In the genomic region with DNA sequence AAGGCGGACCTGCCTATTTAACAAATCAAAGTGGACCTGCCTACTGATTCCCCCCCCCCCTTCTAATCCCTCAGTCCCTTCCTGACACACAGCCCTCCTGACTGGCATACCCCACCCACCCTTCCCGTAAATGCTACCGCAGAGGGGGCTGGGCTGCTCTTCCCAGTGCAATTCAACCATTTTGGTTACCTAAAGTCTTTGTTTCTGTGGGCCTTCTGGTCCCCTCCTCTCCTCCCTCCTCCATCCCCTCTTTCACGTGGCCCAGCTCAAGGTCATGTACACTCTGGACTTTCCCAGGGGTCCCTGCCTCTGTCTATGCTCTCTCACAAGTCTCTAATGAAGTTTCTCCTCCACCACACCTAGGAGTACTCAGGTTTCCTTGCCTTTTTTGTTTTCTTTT, we compare ENCODE assay signal across 33 mouse cellular contexts. TPM values are rescaled to one million over a fixed set of nuclear protein-coding genes. Genes with fewer than 3 reads are reported as not detected.
DNase-seq lines count a peak whose midpoint lies in the region; ATAC-seq and TF ChIP-seq lines count a peak whose summit lies in the region.
"Had no signal": no experiment of that assay in that cellular context is flagged by ENCODE, and none has a peak within 500 bp of the region (broad histone marks: within the 10 kb centered on the region; RNA-seq: fewer than 3 reads in every experiment).

No protein-coding gene starts in this region.

- H3K27me3 ChIP-seq in forebrain, embryonic 11.5 days (ENCODE audit: control insufficient read depth, insufficient read depth, low read length) = no peaks in the 10 kb centered on the region
- no peaks in the 10 kb centered on the region for H3K27me3 ChIP-seq in forebrain, embryonic 16.5 days (replicated peaks; ENCODE audit: control insufficient read depth, insufficient read depth, low read length)
- no peaks in the 10 kb centered on the region for H3K27me3 ChIP-seq in midbrain, embryonic 11.5 days (ENCODE audit: control insufficient read depth, insufficient read depth, low read length)
- no peaks in the 10 kb centered on the region for H3K27me3 ChIP-seq in midbrain, postnatal 0 days (ENCODE audit: insufficient read depth, low read length)
- H3K27me3 ChIP-seq: embryonic facial prominence, embryonic 13.5 days; heart, embryonic 15.5 days; limb, embryonic 15.5 days; neural tube, embryonic 15.5 days; stomach, embryonic 15.5 days had no signal

- peak; percentile 36; the same call in 1 of the 2 replicates for ATAC-seq in forebrain, embryonic 11.5 days (replicated peaks; ENCODE audit: low FRiP score)
- no peak for ATAC-seq in forebrain, embryonic 16.5 days
- peak; percentile 52; the same call in 1 of the 2 replicates for ATAC-seq in midbrain, embryonic 11.5 days (ENCODE audit: low FRiP score)
- ATAC-seq in midbrain, postnatal 0 days (ENCODE audit: low FRiP score) = no peak
- ATAC-seq: forebrain, embryonic 13.5 days; intestine, postnatal 0 days had no signal

- no peak for TF ChIP-seq CTCF in midbrain, postnatal 0 days (IDR thresholded peaks at IDR 0.05)
- TF ChIP-seq CTCF in layer of hippocampus, adult 2 months (conservative IDR thresholded peaks at IDR 0.05) = no peak

- H3K4me3 ChIP-seq in forebrain, embryonic 11.5 days (ENCODE audit: low read depth, low read length) = no peak overlapping the region
- no peak overlapping the region for H3K4me3 ChIP-seq in forebrain, embryonic 16.5 days (replicated peaks; ENCODE audit: low read length)
- no peak overlapping the region for H3K4me3 ChIP-seq in midbrain, embryonic 11.5 days (ENCODE audit: low read depth, low read length)
- H3K4me3 ChIP-seq in midbrain, postnatal 0 days (ENCODE audit: low read depth, low read length) = no peak overlapping the region
- no peak overlapping the region for H3K4me3 ChIP-seq in layer of hippocampus, adult 2 months
- H3K4me3 ChIP-seq: embryonic facial prominence, embryonic 13.5 days; forebrain, embryonic 13.5 days; heart, embryonic 10.5 days; heart, embryonic 15.5 days; limb, embryonic 15.5 days; neural tube, embryonic 15.5 days; stomach, embryonic 15.5 days had no signal

- H3K27ac ChIP-seq in forebrain, embryonic 11.5 days (ENCODE audit: low read depth, low read length) = no peak overlapping the region
- H3K27ac ChIP-seq in forebrain, embryonic 16.5 days (ENCODE audit: low read length) = no peak overlapping the region
- H3K27ac ChIP-seq in midbrain, embryonic 11.5 days (ENCODE audit: low read depth, low read length) = no peak overlapping the region
- H3K27ac ChIP-seq in midbrain, postnatal 0 days (ENCODE audit: low read depth, low read length) = no peak overlapping the region
- no peak overlapping the region for H3K27ac ChIP-seq in layer of hippocampus, adult 2 months
- H3K27ac ChIP-seq: embryonic facial prominence, embryonic 13.5 days; forebrain, embryonic 13.5 days; heart, embryonic 10.5 days; heart, embryonic 15.5 days; hindbrain, embryonic 14.5 days; kidney, postnatal 0 days; limb, embryonic 15.5 days; liver, embryonic 14.5 days; macrophage; neural tube, embryonic 15.5 days; stomach, embryonic 15.5 days had no signal

- no peaks in the 10 kb centered on the region for H3K36me3 ChIP-seq in forebrain, embryonic 11.5 days (ENCODE audit: control insufficient read depth, insufficient read depth, low read length)
- no peaks in the 10 kb centered on the region for H3K36me3 ChIP-seq in forebrain, embryonic 16.5 days (ENCODE audit: control insufficient read depth, insufficient read depth)
- no peaks in the 10 kb centered on the region for H3K36me3 ChIP-seq in midbrain, embryonic 11.5 days (ENCODE audit: control insufficient read depth, insufficient read depth, low read length)
- H3K36me3 ChIP-seq in midbrain, postnatal 0 days (ENCODE audit: insufficient read depth, low read length) = no peaks in the 10 kb centered on the region
- H3K36me3 ChIP-seq: embryonic facial prominence, embryonic 13.5 days; heart, embryonic 10.5 days; heart, embryonic 15.5 days; limb, embryonic 15.5 days; neural tube, embryonic 15.5 days; stomach, embryonic 15.5 days had no signal

- 0 out of 2 replicates have a peak, but pooled peaks cover 2% of the 10 kb centered on the region for H3K4me1 ChIP-seq in forebrain, embryonic 11.5 days (replicated peaks; ENCODE audit: control insufficient read depth, insufficient read depth, low read length)
- no peaks in the 10 kb centered on the region for H3K4me1 ChIP-seq in forebrain, embryonic 16.5 days (replicated peaks; ENCODE audit: control insufficient read depth, insufficient read depth, low read length)
- H3K4me1 ChIP-seq in midbrain, embryonic 11.5 days (ENCODE audit: control insufficient read depth, insufficient read depth, low read length) = peaks cover 2% of the 10 kb centered on the region; the same call in 1 of the 2 replicates
- no peaks in the 10 kb centered on the region for H3K4me1 ChIP-seq in midbrain, postnatal 0 days (ENCODE audit: insufficient read depth, low read length)
- H3K4me1 ChIP-seq: embryonic facial prominence, embryonic 13.5 days; forebrain, embryonic 13.5 days; heart, embryonic 15.5 days; limb, embryonic 15.5 days; neural tube, embryonic 15.5 days; stomach, embryonic 15.5 days had no signal

- no peak overlapping the region for H3K4me2 ChIP-seq in forebrain, embryonic 11.5 days (ENCODE audit: low read depth, low read length, severe bottlenecking)
- H3K4me2 ChIP-seq in forebrain, embryonic 16.5 days (ENCODE audit: low read length) = no peak overlapping the region
- no peak overlapping the region for H3K4me2 ChIP-seq in midbrain, embryonic 11.5 days
- no peak overlapping the region for H3K4me2 ChIP-seq in midbrain, postnatal 0 days (ENCODE audit: low read depth, low read length, poor library complexity, severe bottlenecking)
- H3K4me2 ChIP-seq: embryonic facial prominence, embryonic 13.5 days; forebrain, embryonic 13.5 days; heart, embryonic 15.5 days; hindbrain, embryonic 14.5 days; limb, embryonic 15.5 days; neural tube, embryonic 15.5 days; stomach, embryonic 15.5 days had no signal

- H3K9me3 ChIP-seq in forebrain, embryonic 11.5 days (ENCODE audit: control insufficient read depth, low read length) = no peaks in the 10 kb centered on the region
- H3K9me3 ChIP-seq in forebrain, embryonic 16.5 days (ENCODE audit: control insufficient read depth, low read length) = 0 out of 2 replicates have a peak, but pooled peaks cover 2% of the 10 kb centered on the region
- H3K9me3 ChIP-seq in midbrain, embryonic 11.5 days (ENCODE audit: control insufficient read depth, low read length) = no peaks in the 10 kb centered on the region
- H3K9me3 ChIP-seq in midbrain, postnatal 0 days (ENCODE audit: low read length) = peaks cover 4% of the 10 kb centered on the region; the same call in 1 of the 2 replicates
- H3K9me3 ChIP-seq: embryonic facial prominence, embryonic 13.5 days; forebrain, embryonic 13.5 days; heart, embryonic 10.5 days; heart, embryonic 15.5 days; limb, embryonic 15.5 days; stomach, embryonic 15.5 days had no signal

- 13% methylated on average over 4 of the region's 4 CpGs for WGBS in forebrain, embryonic 11.5 days
- 13% methylated on average over 4 of the region's 4 CpGs for WGBS in forebrain, embryonic 16.5 days
- 5% methylated on average over 4 of the region's 4 CpGs for WGBS in midbrain, embryonic 11.5 days
- 11% methylated on average over 4 of the region's 4 CpGs for WGBS in midbrain, postnatal 0 days

- DNase-seq in forebrain, embryonic 11.5 days (ENCODE audit: low spot score) = no peak
- DNase-seq in midbrain, embryonic 11.5 days (ENCODE audit: low spot score, missing footprints) = no peak
- no peak for DNase-seq in midbrain, postnatal 0 days (ENCODE audit: low spot score)
- peak; percentile 97 for DNase-seq in ZHBTc4 (ENCODE audit: low read depth, low spot score)
- no peak for DNase-seq in layer of hippocampus, adult 11-12 months (ENCODE audit: low spot score)
- DNase-seq in layer of hippocampus, adult 2 months (ENCODE audit: low spot score in 2 of 2) = no peak
- no peak for DNase-seq in adrenal gland, postnatal 14 days
- DNase-seq: adrenal gland, postnatal 25 days; cerebellum, adult 11-12 months; cerebellum, adult 9-11 months; embryo, embryonic 11 days; gastrocnemius, postnatal 14 days; heart, postnatal 36 days; lung, adult 2 months; lung, postnatal 10 days; midbrain, embryonic 14.5 days; retina, postnatal 1 day; right cerebral cortex, postnatal 14 days; thymus, adult 18-20 months; thymus, postnatal 25 days had no signal

- no peak overlapping the region for H3K9ac ChIP-seq in forebrain, embryonic 11.5 days (ENCODE audit: low read length)
- no peak overlapping the region for H3K9ac ChIP-seq in forebrain, embryonic 16.5 days (replicated peaks; ENCODE audit: low read depth, low read length)
- H3K9ac ChIP-seq in midbrain, embryonic 11.5 days (ENCODE audit: low read length) = no peak overlapping the region
- H3K9ac ChIP-seq in midbrain, postnatal 0 days (replicated peaks; ENCODE audit: low read length, poor library complexity, severe bottlenecking) = no peak overlapping the region
- H3K9ac ChIP-seq: embryonic facial prominence, embryonic 13.5 days; forebrain, embryonic 13.5 days; heart, embryonic 15.5 days; hindbrain, embryonic 14.5 days; limb, embryonic 15.5 days; liver, embryonic 14.5 days; neural tube, embryonic 15.5 days; stomach, embryonic 15.5 days had no signal

RNA-seq across cellular contexts. Expression of a gene that starts 37.3 kb away (rescaled TPM):
- 22.2 and 24.4 TPM in 2 replicates for polyA plus RNA-seq in forebrain, embryonic 11.5 days (2014; fragmentation: Nextera tagmentation; extraction: Ambion mirVana)
- 29.6 and 39.0 TPM in 2 replicates for polyA plus RNA-seq in forebrain, embryonic 16.5 days (2015; fragmentation: Nextera tagmentation; extraction: Ambion mirVana)
- 27.0 and 28.0 TPM in 2 replicates for polyA plus RNA-seq in midbrain, embryonic 11.5 days (2014; fragmentation: Nextera tagmentation; extraction: Ambion mirVana)
- 20.2 and 24.3 TPM in 2 replicates for total RNA-seq in midbrain, postnatal 0 days (2014; rRNA removed)
- polyA plus RNA-seq in midbrain, postnatal 0 days (2015; fragmentation: Nextera tagmentation; extraction: Ambion mirVana) = 38.1 and 39.2 TPM in 2 replicates
- total RNA-seq in layer of hippocampus, adult 2 months (2021) = 10 to 100 TPM; 66.7 to 74.2 TPM
- total RNA-seq in adrenal gland, postnatal 14 days (2021) = 36.8 and 38.0 TPM in 2 replicates

Comparison
In these comparisons a context has a peak if more than half of its experiments do, and no peak if none do; other contexts are left out.
1. ATAC-seq: peak in forebrain, embryonic 11.5 days (single experiment) and midbrain, embryonic 11.5 days (single experiment); none in forebrain, embryonic 16.5 days (single experiment) and midbrain, postnatal 0 days (single experiment).